Mouse (Mus musculus) megakaryocyte-erythroid progenitor cell, adult 5-6 weeks (primary cell): ENCODE measurements around the gene Usp50. TPM values are rescaled to one million over a fixed set of nuclear protein-coding genes. Genes with fewer than 3 reads are reported as not detected.

Experiments
- ATAC-seq: replicated peaks from 2 replicates; pipeline ENCODE4 v1.8.0; 2016; ENCODE audit warnings: mild to moderate bottlenecking, inconsistent platforms; ENCODE audit not compliant: severe bottlenecking, poor library complexity, low FRiP score, low TSS enrichment
- total RNA-seq, 2 experiments: library from RNA; stranded (forward) in 1 of 2; stranded (reverse) in 1 of 2; fragments of 200-1000, 215-1000 nt in 1 of 2; fragments of >200 nt in 1 of 2; fragmentation: Nextera tagmentation in 1 of 2; gene quantifications; 2 replicates each; pipeline ENCODE4 v1.2.3; 2014 to 2017

Gene Usp50
- total RNA-seq (2014; fragmentation: Nextera tagmentation) = 1.1 and 1.4 TPM in 2 replicates
- 0.88 TPM in 1 of 2 replicates, not detected in the other for total RNA-seq (2017)

GRCm38 (mm10) chr2:126783370-126783769, at the start of gene Usp50:
Usp50 (minus strand) TSS chr2:126783470.
- no peak for ATAC-seq

DNA sequence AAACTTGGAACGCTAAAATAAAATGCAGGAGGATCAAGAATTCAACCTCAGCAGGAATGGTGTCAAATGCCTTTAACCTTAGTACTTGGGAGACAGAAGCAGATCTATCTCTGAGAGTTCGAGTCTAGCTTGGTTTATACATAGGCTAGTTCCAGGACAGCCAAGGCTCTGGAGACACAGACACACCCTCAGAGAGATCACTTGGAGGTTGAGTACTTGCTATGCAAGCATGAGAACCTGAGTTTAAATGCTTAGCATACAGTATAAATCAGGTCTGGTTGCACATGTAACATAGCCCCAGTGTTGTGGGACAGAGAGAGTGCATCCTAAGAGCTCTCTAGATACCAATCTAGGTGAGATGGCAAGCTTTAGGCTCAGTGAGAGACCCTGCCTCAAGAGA, 34.1 kb upstream of the Usp50 start:
- peak; percentile 29; the same call in 1 of the 2 replicates for ATAC-seq

GRCm38 (mm10) chr2:126816644-126817347, 33.5 kb upstream of the Usp50 start:
- peak; percentile 70; the same call in 1 of the 2 replicates for ATAC-seq

GRCm38 (mm10) chr2:126815822-126816221, 32.6 kb upstream of the Usp50 start:
- peak; percentile 43; the same call in 1 of the 2 replicates for ATAC-seq

DNA sequence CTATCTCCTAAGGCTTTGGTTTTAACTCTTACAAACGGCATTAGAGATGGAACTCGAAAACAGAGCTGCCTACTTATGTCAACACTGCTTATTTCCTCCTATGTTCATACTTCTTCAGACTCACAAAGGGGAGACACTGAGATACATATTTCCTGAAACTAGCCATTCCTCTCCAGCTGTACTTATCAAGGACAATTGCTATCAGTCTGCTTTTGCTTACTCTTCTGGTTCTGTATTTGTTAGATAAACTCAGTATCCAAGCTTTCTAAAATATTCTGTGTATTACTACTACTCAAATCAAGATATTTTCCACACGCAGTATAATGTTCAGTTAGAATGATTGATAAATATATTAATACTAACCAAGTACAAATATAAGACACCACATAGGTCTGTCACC, 18.7 kb upstream of the Usp50 start:
- ATAC-seq = no peak

GRCm38 (mm10) chr2:126798455-126798854, 15.2 kb upstream of the Usp50 start:
- no peak for ATAC-seq

GRCm38 (mm10) chr2:126795708-126796107, 12.4 kb upstream of the Usp50 start:
- no peak for ATAC-seq

DNA sequence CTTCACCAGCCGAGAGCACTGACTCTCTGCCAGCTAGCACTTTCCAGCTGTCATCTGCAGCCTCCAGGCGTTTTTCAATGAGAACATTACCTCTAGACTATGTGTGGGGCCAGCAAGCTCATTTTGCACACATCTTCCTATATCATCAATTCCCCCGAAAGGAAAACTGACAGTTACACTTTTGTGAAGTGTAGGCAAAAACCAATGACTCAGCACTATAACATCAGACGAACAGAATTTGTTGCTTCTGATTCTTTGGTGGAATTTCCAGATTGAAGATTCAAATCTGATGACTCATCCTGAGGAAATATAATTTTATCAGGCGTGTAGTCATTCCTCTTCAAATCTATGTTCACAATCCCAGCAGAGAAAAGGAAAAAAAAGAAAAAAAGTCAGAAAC, 9.3 kb upstream of the Usp50 start:
- ATAC-seq = no peak

GRCm38 (mm10) chr2:126787721-126788342, 4.6 kb upstream of the Usp50 start:
- peak; percentile 51; the same call in 1 of the 2 replicates for ATAC-seq

- peak; percentile 74 for ATAC-seq
Observed at GRCm38 (mm10) chr2:126782433-126782832, 837 bp downstream of the Usp50 start.

GRCm38 (mm10) chr2:126781478-126781877, 1.8 kb downstream of the Usp50 start:
- no peak for ATAC-seq

- ATAC-seq = no peak
Observed at GRCm38 (mm10) chr2:126780286-126780685, 3.0 kb downstream of the Usp50 start.

DNA sequence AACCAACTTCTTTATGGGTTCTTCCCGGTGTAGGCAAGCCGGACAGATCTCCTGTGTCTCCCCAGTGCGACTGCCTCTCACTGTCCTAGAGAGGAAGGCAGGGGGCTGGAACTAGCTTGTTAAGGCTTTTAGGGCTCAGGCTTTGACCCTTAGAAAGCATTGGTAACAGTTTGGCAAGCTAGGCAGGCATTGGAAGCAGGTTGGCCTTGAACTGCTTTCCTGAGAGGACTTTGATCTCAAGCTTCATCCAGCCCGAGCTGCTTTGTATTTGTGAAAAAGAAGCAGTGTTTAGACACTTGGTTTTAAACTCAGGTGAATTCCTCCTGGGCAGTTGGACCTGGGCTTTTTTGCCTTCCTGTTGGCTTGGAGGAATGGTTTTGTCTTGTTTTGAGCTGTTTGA, 4.5 kb downstream of the Usp50 start:
- ATAC-seq = no peak

GRCm38 (mm10) chr2:126776416-126776815, 6.9 kb downstream of the Usp50 start:
- ATAC-seq = no peak

DNA sequence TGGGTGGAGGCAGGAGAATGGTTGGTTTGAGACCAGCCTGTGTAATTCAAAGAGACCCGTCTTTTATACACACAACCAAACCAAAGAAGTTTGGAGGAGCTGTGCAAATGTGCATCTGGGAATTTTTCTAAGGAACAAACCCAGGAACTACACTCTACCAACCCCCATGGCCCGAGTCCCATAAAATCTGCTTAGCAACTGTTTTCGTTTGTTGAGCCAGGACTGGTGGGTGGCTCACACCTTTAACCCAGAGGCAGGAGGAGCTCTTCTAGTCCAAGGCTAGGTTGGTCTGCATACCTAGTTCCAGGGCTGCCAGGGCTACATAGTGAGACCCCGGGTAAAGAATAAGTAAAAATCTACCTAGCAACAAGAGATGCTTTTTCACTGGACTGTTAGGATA, 7.3 kb downstream of the Usp50 start:
- 0 out of 2 replicates have a peak, but pooled peaks have one; percentile 25 for ATAC-seq

GRCm38 (mm10) chr2:126772217-126772616, 11.1 kb downstream of the Usp50 start:
- ATAC-seq = no peak

DNA sequence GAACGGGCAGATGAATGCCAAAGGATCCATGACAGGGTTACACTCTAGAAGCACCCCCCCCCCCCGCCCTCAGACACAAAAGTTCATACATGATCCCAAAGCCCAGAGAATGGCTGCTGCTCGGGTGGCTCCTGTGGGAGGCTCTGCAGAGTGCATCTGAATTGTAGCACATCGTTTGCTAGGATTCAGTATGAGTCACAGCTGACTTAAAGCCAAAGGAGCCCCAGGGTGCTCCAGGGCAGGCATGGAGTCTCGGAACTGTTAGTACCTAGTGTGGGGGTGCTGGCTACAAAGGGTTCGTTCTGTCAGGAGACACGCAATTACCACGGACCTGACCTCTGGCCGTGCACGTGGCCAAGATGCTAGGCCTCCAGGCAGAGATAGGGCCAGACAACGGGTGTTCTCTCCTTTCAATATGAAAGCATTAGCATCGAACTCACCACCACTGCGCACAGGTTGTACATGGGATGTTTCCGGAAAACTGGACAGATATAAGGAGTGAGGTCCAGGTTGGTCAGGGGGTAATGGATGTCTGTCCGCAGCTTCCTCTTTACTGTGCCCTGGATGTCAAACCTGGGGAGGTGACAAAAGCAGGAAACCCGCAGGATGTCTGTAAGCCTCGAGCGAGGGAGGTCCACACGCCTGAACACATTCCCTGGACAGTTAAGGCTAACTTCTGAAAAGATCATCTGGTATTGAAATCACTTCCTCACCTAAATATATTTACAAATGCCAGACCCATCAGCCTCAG, 13.7 kb downstream of the Usp50 start:
- no peak for ATAC-seq

- no peak for ATAC-seq
Observed at GRCm38 (mm10) chr2:126768194-126768593, 15.1 kb downstream of the Usp50 start.

DNA sequence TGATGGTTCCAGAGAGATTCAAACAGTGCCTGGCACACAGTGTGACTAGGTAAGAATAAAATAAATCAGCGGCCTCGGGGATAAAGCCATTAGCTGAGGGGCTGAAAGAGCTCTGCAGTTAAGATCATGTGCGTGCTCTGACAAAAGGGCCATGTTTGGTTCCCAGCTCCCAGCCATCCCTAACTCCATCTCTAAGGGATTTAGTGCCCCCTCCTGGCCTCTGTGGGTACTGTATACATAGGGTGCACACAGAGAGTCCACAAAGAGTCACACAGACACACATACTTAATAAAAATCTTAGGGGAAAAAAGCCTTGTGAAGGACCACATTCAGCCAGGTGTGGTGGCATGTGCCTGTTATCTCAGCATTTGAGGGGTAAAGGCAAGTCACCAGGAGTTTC, 15.7 kb downstream of the Usp50 start:
- no peak for ATAC-seq

DNA sequence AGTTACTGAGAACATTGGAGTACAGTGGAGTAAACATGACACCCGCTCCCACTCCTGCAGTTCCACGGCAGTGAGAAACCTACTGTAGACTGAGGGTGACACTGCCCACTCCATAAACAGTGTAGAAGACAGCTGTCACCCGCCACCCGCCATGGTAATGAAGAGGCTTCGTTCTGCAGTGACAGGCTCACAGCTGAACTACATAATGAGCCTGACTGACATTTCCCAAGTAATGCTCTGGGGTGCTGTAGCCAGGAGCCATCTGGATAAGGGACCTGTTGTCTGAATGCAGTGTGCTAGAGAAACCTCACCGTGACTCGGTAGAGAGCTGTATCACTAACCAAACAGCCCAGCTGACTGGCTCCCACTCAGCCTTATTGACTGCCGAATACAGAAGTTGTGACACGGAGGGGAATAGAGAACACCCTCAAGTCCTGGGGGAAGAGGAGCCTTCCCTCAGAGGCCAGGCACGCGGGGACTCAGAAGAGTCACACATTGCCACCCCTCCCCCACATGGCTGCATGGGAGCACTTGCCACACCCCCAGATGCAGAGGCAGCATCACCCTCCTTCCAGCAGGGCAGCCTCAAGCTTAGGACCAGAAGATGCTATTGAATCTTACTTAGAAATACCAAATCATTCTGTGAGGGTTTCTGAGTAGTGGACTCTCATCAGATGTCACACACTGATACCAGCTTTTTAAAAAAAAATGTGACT, 17.2 kb downstream of the Usp50 start:
- ATAC-seq = peak; percentile 17; the same call in 1 of the 2 replicates
